Mouse (Mus musculus) liver, embryonic 15.5 days (tissue): Measurements from ENCODE around the gene Dcst2. TPM values are rescaled to one million over a fixed set of nuclear protein-coding genes. Genes with fewer than 3 reads are reported as not detected.

ENCODE experiments used
- ATAC-seq: fragments of 200-750 bp; cut with Nextera tagmentation; 2 replicates; pipeline ENCODE4 v1.8.0; 2017; ENCODE audit warnings: moderate number of reproducible peaks, mild to moderate bottlenecking, moderate library complexity; ENCODE audit not compliant: insufficient read depth
- H3K27ac ChIP-seq: fragments of 300-500 bp; sonication (generic); replicated peaks from 2 replicates; pipeline ENCODE4 v1.5.1; 2015; ENCODE audit warnings: mild to moderate bottlenecking, inconsistent platforms
- H3K27me3 ChIP-seq: fragments of 300-500 bp; sonication (generic); 2 replicates; pipeline ENCODE4 v1.6.1; 2015; ENCODE audit warnings: mild to moderate bottlenecking, inconsistent platforms
- H3K36me3 ChIP-seq: fragments of 300-500 bp; sonication (generic); replicated peaks from 2 replicates; pipeline ENCODE4 v1.6.1; 2015; ENCODE audit warnings: moderate library complexity, mild to moderate bottlenecking, inconsistent platforms
- H3K4me1 ChIP-seq: fragments of 300-500 bp; sonication (generic); replicated peaks from 2 replicates; pipeline ENCODE4 v1.6.1; 2015; ENCODE audit warnings: inconsistent platforms
- H3K4me2 ChIP-seq: fragments of 300-500 bp; sonication (generic); 2 replicates; pipeline ENCODE4 v1.6.1; 2015; ENCODE audit warnings: moderate library complexity, mild to moderate bottlenecking, inconsistent platforms
- H3K4me3 ChIP-seq: fragments of 300-500 bp; sonication (generic); replicated peaks from 2 replicates; pipeline ENCODE4 v1.5.1; 2015; ENCODE audit warnings: mild to moderate bottlenecking, inconsistent platforms
- H3K9ac ChIP-seq: fragments of 300-500 bp; sonication (generic); 2 replicates; pipeline ENCODE4 v1.6.1; 2015; ENCODE audit warnings: moderate library complexity, mild to moderate bottlenecking, inconsistent platforms
- H3K9me3 ChIP-seq: fragments of 300-500 bp; sonication (generic); replicated peaks from 2 replicates; pipeline ENCODE4 v1.6.1; 2016; ENCODE audit warnings: inconsistent platforms
- WGBS: fragments of 180-500 bp; shearing (Covaris S2); methylation state at CpG from one replicate; pipeline ENCODE4 v1.1.7; 2015; ENCODE audit warnings: mixed read lengths; ENCODE audit not compliant: insufficient replicate concordance; 5-methylcytosine and 5-hydroxymethylcytosine counted together
- polyA plus RNA-seq: library from polyadenylated mRNA; unstranded; fragments of >200 nt; fragmentation: Nextera tagmentation; extraction: Ambion mirVana; gene quantifications from 2 replicates; pipeline ENCODE4 v1.2.1, GENCODE M21; 2015

The Dcst2 gene
- polyA plus RNA-seq, 1 experiment from 2014 or later, result 0.06 TPM

GRCm38 (mm10) chr3:89401329-89401728, 39.6 kb downstream of the Dcst2 start:
- Histone ChIP-seq H3K27me3 (no peaks in the 10 kb centered on the region), H3K9ac (no peak overlapping the region), H3K4me1 (peaks cover 13% of the 10 kb centered on the region), H3K4me2 (no peak overlapping the region), H3K27ac (no peak overlapping the region), H3K36me3 (peaks cover 36% of the 10 kb centered on the region), H3K4me3 (no peak overlapping the region), H3K9me3 (no peaks in the 10 kb centered on the region)
- no peak for ATAC-seq
- WGBS, result 72% methylated on average over 7 of the region's 7 CpGs

DNA sequence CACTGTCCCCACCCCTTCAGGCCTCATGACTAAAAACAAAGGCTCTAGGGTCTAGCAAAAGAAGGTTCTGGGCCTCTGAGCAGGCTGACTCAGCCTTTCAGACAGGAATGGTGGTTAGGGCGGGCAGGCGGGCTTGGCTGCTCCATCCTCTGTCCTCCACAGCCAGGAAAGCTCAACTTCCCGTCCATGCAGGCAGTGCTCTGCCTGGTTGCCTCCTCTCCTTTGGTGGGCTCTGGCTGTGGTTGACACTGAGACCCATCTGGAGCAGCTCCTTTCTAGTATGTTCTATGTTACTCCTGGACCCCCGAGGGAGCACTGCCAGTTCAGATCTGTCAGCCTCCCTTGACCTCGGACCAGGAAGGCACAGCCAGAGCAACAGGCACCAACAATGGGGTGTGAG, 40.9 kb downstream of the Dcst2 start, which contains the start of gene Lenep:
Gene Lenep (minus strand): TSS at position 101 of the 400 bp plus-strand sequence.
- no peak for ATAC-seq
- H3K9ac ChIP-seq, result no peak within 1 kb of the TSS
- WGBS, result 64% methylated on average over 5 of the region's 5 CpGs
- no peak within 1 kb of the TSS for H3K4me2 ChIP-seq
- no peak within 1 kb of the TSS for H3K4me3 ChIP-seq
- 0 out of 2 replicates have a peak, but pooled peaks cover 5% of the 10 kb centered on the region for H3K4me1 ChIP-seq
- no peaks in the 10 kb centered on the region for H3K9me3 ChIP-seq
- H3K36me3 ChIP-seq, result peaks cover 44% of the 10 kb centered on the region
- H3K27ac ChIP-seq, result no peak within 1 kb of the TSS
- H3K27me3 ChIP-seq, result no peaks in the 10 kb centered on the region

DNA sequence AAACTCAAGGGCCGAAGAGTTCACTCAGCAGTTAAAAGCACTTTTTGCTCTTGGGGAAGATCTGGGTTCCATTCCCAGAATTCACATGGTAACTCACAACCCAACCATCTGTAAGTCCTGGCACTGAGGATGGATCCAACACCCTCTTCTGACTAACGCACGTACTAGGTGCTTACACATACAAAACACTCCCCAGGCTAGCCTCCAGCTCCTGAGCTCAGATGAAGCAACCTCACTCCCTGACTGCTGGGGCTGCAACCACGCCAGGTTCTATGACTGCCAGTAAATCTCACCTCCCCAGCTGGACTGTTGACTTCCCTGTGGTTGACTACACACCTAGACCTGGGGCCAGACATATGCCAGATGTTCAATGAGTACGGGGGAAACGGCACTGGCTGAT, 45.1 kb downstream of the Dcst2 start:
- Histone ChIP-seq H3K27me3 (no peaks in the 10 kb centered on the region), H3K27ac (no peak overlapping the region), H3K4me2 (no peak overlapping the region), H3K4me3 (no peak overlapping the region), H3K9me3 (no peaks in the 10 kb centered on the region), H3K4me1 (peaks cover 12% of the 10 kb centered on the region), H3K9ac (no peak overlapping the region), H3K36me3 (peaks cover 51% of the 10 kb centered on the region)
- ATAC-seq, result no peak
- WGBS, result 80% methylated on average over 6 of the region's 6 CpGs

- H3K4me1 ChIP-seq, result peaks cover 16% of the 10 kb centered on the region
- no peaks in the 10 kb centered on the region for H3K9me3 ChIP-seq
- H3K36me3 ChIP-seq, result peaks cover 46% of the 10 kb centered on the region
- WGBS, result 75% methylated on average over 16 of the region's 16 CpGs
- no peak overlapping the region for H3K4me2 ChIP-seq
- H3K4me3 ChIP-seq, result no peak overlapping the region
- no peaks in the 10 kb centered on the region for H3K27me3 ChIP-seq
- no peak overlapping the region for H3K27ac ChIP-seq
- no peak overlapping the region for H3K9ac ChIP-seq
- ATAC-seq, result no peak
These were observed 46.7 kb downstream of the Dcst2 start for GRCm38 (mm10) chr3:89408448-89408847.

- no peaks in the 10 kb centered on the region for H3K27me3 ChIP-seq
- H3K4me2 ChIP-seq, result no peak overlapping the region
- no peaks in the 10 kb centered on the region for H3K9me3 ChIP-seq
- H3K9ac ChIP-seq, result no peak overlapping the region
- peaks cover 16% of the 10 kb centered on the region for H3K4me1 ChIP-seq
- no peak overlapping the region for H3K4me3 ChIP-seq
- ATAC-seq, result no peak
- H3K27ac ChIP-seq, result no peak overlapping the region
- WGBS, result 76% methylated on average over 3 of the region's 3 CpGs
- H3K36me3 ChIP-seq, result peaks cover 48% of the 10 kb centered on the region
These were observed 47.9 kb downstream of the Dcst2 start for GRCm38 (mm10) chr3:89409701-89410100.

DNA sequence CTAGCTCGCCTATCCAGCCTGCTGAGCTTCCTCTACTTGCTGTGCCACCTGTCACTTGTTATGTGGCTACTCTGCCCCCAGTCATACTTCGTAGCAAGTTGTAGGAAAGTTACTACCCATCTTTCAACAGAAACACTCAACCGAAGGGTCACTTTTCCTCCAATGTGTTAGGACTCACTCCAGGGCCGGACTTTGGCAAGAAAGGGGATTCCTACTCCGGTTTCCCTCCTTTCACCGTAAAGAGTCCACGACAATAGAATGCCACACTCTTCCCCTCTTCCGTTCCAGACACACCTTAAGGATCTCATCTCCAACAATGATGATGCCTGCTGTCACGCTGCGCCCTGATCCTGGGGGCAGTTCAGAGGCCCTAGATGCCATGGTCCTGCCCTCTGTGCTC, 49.1 kb downstream of the Dcst2 start:
- Histone ChIP-seq H3K4me2 (peak overlapping the region; percentile 76), H3K9me3 (no peaks in the 10 kb centered on the region), H3K4me1 (peaks cover 16% of the 10 kb centered on the region), H3K36me3 (peaks cover 55% of the 10 kb centered on the region), H3K27ac (0 out of 2 replicates have a peak overlapping the region, but pooled peaks have one; percentile 15), H3K27me3 (no peaks in the 10 kb centered on the region), H3K4me3 (peak overlapping the region; percentile 69), H3K9ac (peak overlapping the region; percentile 53)
- 65% methylated on average over 10 of the region's 10 CpGs for WGBS
- ATAC-seq, result no peak

- Histone ChIP-seq H3K4me3 (peak within 1 kb of the TSS; percentile 69), H3K9ac (peak within 1 kb of the TSS; percentile 53), H3K4me2 (peak within 1 kb of the TSS; percentile 76), H3K27ac (peak within 1 kb of the TSS; percentile 45), H3K9me3 (no peaks in the 10 kb centered on the region), H3K27me3 (no peaks in the 10 kb centered on the region), H3K4me1 (peaks cover 23% of the 10 kb centered on the region), H3K36me3 (peaks cover 60% of the 10 kb centered on the region)
- peak; percentile 100 for ATAC-seq
- WGBS, result 5% methylated on average over 28 of the region's 28 CpGs
These were observed 50.0 kb downstream of the Dcst2 start, which contains the start of gene Flad1 for GRCm38 (mm10) chr3:89411490-89412393. Flad1 (minus strand) TSS chr3:89411870.

DNA sequence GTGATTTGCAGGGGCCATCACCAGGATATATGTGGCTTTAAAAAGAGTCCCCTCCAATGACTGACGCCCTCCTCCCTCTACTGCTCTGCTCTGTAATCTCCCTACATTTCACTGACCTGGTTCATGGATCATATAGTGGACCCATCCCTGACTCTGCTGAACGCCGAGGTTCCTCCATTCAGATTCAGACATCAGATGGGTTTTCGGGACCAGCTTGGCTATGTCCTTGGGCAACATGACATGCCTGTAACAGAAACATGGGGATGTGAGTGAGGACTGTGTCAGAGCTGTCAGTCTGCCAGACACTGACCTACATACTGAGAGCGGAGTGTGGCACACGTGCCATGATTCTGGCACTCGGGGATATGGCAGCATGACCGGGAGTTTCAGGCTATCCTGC, 54.4 kb downstream of the Dcst2 start:
- peak overlapping the region; percentile 85; the same call in 1 of the 2 replicates for H3K4me3 ChIP-seq

DNA sequence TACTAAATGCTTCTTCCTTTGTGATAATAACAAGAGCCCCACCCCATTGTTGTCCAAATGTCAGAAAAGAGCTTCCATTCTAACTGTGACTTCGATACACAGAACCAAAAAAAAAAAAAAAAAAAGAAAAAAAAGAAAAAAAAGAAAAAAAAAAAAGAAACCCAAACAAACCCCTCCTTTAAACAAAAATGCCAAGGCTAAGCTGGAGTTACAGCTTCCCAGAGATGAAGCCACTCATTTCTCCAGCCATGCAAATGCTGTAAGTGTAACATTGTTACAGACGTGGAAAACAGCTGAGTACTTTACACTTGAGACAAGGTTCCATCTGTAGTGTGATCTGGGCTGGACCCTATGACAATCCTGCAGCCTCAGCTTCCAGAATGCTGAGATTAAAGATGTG, 55.4 kb downstream of the Dcst2 start:
- no peaks in the 10 kb centered on the region for H3K9me3 ChIP-seq
- no peak for ATAC-seq
- H3K4me3 ChIP-seq, result peak overlapping the region; percentile 85
- H3K36me3 ChIP-seq, result peaks cover 42% of the 10 kb centered on the region
- peak overlapping the region; percentile 98 for H3K27ac ChIP-seq
- H3K4me1 ChIP-seq, result peaks cover 47% of the 10 kb centered on the region
- 10% methylated on average over 2 of the region's 2 CpGs for WGBS
- no peaks in the 10 kb centered on the region for H3K27me3 ChIP-seq
- H3K9ac ChIP-seq, result peak overlapping the region; percentile 66
- peak overlapping the region; percentile 95 for H3K4me2 ChIP-seq

More for the DNA sequence above, 54.4 kb downstream of the Dcst2 start:
- Histone ChIP-seq H3K4me2 (peak overlapping the region; percentile 95), H3K9ac (no peak overlapping the region), H3K9me3 (no peaks in the 10 kb centered on the region), H3K27ac (no peak overlapping the region), H3K4me1 (peaks cover 43% of the 10 kb centered on the region), H3K36me3 (peaks cover 42% of the 10 kb centered on the region), H3K27me3 (no peaks in the 10 kb centered on the region)
- WGBS, result 90% methylated on average over 8 of the region's 8 CpGs
- no peak for ATAC-seq

DNA sequence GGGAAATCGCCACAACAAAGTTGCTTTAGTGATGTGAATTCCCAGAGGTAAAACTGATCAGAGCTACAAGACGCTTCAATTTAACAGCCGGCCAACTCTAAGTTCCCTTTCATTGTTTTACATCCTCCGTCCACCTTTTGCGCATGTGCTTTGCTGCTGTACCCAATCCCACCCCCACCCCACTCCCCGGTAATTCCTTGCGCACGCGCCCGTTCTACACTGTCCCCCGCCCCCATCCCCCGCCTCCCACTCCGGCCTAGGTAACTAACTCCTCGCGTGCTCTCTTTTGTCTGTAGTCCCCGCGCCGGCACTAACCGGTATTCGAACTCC, 56.0 kb downstream of the Dcst2 start:
- Histone ChIP-seq H3K9ac (peak overlapping the region; percentile 66), H3K4me2 (peak overlapping the region; percentile 95), H3K9me3 (no peaks in the 10 kb centered on the region), H3K36me3 (peaks cover 44% of the 10 kb centered on the region), H3K4me1 (peaks cover 52% of the 10 kb centered on the region), H3K4me3 (peak overlapping the region; percentile 85), H3K27ac (peak overlapping the region; percentile 98), H3K27me3 (no peaks in the 10 kb centered on the region)
- peak; percentile 13 for ATAC-seq
- under 1% methylated on average over 20 of the region's 20 CpGs for WGBS

- no peaks in the 10 kb centered on the region for H3K9me3 ChIP-seq
- WGBS, result 0% methylated on average over 39 of the region's 39 CpGs
- H3K27ac ChIP-seq, result peak within 1 kb of the TSS; percentile 98
- peak within 1 kb of the TSS; percentile 81 for H3K9ac ChIP-seq
- peak; percentile 91 for ATAC-seq
- no peaks in the 10 kb centered on the region for H3K27me3 ChIP-seq
- H3K4me3 ChIP-seq, result peak within 1 kb of the TSS; percentile 85
- peaks cover 44% of the 10 kb centered on the region for H3K36me3 ChIP-seq
- peak within 1 kb of the TSS; percentile 95 for H3K4me2 ChIP-seq
- H3K4me1 ChIP-seq, result peaks cover 57% of the 10 kb centered on the region
These were observed 56.5 kb downstream of the Dcst2 start, which contains the start of the genes Cks1b and Shc1 for GRCm38 (mm10) chr3:89418170-89418860. Cks1b (minus strand) TSS chr3:89418383. Shc1 (plus strand) TSS chr3:89418443.
